Mouse (Mus musculus) lung, postnatal 25 days (tissue): ENCODE measurements around the gene Cbx5.
A peak's percentile ranks its signal among the peaks of the same experiment; 100 is the strongest.

ENCODE experiments used
- DNase-seq: peaks from one replicate; pipeline ENCODE4 v3.0.0; 2022; ENCODE audit warnings: low spot score

Gene Cbx5

DNA sequence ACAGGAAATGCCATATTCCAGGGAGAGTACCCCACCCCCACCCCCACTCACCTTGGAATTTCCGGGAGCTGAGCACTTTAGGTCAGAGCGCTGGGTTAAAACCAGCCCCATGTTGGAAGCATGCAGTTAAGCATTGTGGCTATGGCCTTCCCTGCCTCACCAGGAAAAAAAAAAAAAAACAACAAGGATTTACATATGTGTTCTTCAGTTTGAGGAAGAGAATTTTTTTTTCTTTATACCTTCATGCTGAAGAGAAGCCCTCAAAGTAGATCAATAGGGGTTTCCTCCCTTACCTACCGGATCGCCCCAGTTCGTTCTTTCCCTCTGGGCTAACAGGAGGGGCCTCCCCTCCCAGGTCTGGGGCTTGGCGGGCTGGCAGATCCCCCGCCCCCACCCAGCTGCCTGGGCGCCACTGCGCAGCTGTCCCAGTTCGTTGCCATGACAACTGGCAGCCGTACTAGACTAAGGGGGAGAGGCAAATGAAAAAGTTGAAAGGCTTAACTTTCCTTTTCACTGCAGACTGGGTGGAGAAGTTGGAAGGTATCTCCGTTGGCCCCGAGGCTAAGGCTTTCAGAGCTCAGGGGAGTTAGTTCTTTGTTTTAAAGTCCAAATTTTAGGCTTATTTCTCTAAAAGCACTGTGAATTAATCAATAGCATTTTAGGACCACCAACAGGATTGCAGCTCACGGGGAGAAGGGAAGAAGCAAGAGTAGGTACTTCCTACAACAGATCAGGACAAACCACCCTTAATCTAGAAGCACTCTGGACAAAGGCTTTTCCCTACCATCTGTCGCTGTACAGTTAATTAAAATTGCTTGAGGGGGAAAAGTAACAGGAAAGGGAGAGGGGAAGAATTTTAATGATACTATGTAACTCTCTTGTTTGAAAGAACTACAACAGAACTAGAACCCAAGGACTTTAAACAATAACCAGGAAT is 24.4 kb downstream of the Cbx5 start:
- DNase-seq: peak; percentile 86

DNA sequence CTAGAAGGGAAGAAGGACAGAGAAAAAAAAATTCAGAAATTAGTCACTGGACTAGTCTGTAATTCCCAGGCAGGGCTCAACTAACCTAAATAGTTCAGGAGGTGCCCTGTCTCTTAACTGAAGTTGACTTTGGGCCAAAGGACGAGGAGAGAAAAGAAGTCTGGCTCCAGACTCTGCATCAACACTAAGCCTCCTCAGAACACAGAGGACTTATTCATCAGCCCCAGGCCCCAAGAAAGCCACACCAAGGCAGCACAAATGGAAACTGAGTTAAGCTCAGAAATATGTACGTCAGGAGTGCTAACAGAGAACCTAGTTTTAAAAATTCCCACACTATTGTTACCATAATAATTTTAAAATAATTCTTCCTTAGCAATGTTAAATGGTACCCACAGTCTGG is 25.5 kb downstream of the Cbx5 start:
- no peak for DNase-seq

DNA sequence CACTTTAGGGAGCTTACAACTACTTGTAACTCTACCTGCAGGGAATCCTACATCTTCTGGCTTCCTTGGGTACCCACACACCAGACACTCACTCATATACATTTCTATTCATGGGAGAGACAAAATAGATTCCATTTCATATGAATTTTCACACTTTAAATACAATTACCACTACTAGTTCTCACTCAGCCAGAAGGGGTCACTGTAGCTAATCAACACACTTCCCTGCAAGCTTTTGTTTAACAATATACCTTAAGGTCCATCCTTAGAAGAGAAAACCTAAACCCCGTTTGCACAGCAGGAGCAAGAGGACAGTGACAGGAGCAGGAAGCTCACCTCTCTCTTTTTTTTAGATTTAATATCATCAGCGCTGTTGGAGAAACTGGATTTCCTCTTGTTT is 34.5 kb downstream of the Cbx5 start:
- no peak for DNase-seq

DNA sequence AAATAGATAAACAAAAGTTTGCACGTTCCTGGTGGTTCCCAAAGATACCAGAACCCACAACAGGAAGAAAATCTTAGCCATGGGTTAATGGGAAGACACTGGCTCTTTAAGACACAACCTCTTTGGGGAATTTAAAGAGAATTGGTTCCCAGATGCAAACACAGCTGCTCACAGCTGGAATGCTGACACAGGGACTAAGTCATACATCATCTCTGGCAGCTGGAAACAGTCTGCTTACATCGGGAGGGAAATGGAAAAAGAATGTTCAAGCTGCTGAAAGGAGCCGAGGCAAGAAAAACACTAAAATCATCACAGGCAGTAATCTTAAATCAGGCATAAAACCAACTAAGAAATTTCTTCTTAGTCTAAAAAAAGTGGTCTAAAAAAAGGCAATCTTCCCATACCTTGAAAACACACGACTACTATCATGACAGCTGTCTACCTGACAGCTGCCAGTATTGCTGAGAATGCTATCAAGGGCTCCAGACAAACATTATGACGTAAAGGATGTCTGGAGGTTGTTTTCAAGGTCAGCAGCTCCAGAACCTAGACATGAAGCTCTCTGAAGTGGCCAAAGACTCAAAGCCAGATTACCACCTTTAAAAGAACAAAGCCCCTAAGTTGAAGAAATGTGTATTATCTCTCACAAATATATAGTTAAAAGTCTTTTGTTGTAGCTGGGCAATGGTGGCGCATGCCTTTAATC is 37.4 kb downstream of the Cbx5 start:
- peak; percentile 66 for DNase-seq

DNA sequence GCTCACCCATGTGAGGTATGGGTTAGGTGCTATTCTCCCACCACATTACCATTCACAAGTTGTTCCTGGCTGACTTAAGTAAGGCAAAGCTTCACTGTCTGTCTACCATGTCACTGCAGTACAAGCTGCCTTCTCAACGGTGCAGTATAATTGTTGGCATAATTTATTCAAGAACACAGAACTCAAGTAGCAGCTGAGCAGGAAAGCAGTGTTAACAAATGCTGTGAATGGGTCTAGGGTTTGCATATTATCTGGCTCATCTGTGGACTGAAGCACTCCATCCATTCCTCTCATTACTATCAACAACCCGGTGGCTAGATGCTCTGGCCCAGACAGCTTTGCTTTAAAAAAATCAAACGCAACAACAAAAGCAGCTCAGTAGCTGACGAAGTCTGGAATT is 41.8 kb downstream of the Cbx5 start:
- no peak for DNase-seq

DNA sequence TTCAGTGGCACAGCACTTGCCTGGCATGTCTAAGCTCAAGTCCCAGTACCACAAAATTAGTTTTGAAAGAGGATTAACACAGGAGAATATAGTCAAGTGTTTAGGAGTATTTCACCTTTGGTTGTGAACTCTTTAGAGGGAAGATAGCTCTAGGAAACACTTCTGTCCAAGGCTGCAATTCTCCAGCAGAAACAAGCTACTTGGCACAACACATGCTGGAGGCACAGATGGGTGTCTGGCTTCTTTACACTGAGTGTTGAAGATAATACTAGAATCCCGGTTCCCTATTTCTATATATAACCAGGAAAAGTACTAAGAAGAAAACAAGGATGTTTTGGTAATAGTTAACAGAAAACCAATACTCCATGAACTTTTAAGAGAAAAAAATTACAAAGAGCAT is 42.8 kb downstream of the Cbx5 start:
- no peak for DNase-seq

DNA sequence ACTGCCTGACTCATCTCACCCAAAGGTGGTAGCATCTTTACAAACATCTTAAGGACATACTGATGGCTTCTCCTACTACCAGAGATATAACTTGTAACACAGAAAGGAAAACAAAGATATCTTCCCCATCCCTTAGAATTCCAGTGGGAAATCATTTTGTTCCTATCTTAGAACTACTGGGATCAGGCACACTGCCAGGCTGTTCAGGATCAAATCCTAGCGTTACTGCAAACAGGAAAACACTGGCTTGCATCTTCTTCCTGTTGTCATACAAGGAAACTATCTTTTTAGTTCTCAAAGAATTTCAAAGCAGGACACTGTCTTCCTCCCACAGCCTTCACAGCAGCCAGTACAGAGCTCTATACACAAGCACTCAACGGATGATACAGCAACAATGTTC is 46.0 kb downstream of the Cbx5 start:
- DNase-seq: peak; percentile 43

DNA sequence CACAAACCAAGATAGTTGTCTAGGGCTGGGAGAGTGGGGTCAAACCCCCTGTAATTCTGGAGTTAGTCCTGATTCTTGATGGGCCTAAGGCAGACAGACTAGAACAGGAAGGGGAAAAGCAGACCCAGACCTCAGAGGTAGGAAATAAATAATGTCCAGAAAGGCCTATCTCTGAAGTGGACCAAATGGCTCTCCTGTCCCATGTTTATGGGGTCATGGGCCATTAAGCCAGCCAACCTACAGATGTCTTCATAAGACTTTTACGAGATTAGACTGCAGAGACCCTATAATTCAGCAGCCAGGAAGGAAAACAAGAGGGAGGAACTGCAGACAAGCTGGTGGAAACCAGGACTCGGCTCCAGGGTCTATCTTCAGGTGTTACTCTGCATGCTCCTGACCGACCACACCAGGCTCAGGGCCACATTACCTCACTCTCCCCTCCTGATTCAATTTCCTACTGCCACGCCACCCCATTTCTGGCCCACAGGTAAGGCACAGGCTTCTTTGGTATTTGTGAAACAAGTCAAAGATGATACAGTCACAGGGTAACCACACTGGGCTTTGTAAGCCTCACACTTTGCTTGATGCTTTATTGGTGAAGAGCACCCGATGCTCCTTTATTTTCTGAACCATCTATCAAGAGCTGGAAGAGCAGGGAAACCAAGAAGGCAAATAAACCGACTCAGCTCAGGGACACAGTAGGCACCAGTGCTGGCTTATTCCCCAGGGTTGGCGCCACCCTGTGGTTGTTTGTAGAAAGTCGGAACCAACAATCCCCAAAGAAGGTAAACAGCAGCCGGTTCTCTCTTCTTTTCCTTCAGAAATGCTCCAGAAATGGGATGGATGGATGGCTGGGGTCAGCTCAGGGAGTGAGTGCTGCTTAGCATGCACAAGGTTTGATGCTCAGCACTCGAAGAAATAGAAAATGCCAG is 48.8 kb downstream of the Cbx5 start:
- DNase-seq: no peak

DNA sequence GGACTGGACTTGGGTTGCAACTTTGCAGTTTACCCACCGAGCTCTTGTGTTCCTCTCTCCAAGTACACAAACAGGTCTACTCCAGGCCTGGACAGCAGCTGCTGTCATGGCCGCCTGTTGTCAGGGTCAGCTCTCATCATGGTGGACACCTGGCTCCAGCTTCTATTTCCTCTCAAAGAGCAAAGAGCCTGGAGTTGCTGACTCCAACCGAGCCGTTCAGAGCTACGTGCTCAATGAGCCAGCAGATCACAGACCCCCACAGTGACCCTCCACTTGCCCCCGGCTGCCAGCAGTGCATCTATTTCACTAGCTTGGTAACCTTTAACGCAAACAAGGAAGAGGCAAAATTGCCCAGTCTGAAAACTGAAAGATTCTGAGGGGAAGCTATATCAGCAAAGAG is 49.5 kb downstream of the Cbx5 start:
- DNase-seq: no peak

DNA sequence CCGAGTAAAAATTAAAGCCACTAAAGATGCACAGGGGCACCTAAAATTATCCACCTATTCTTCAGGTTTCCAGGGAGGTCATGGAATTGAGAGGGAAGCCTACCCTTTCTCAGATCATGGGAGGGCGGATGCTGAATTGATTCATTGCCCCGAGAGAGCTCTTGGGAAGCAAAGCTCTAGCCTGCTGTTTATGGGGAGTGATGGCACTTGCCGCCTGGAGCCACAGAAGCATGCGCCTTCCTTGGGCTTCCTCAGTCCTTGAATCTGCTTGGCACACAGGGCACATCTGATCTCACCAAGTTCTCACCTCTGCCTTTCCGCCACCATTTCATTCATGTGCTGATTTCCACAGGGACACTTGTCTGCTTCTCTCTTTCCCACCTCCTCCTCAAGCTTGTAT is 51.8 kb downstream of the Cbx5 start:
- no peak for DNase-seq

DNA sequence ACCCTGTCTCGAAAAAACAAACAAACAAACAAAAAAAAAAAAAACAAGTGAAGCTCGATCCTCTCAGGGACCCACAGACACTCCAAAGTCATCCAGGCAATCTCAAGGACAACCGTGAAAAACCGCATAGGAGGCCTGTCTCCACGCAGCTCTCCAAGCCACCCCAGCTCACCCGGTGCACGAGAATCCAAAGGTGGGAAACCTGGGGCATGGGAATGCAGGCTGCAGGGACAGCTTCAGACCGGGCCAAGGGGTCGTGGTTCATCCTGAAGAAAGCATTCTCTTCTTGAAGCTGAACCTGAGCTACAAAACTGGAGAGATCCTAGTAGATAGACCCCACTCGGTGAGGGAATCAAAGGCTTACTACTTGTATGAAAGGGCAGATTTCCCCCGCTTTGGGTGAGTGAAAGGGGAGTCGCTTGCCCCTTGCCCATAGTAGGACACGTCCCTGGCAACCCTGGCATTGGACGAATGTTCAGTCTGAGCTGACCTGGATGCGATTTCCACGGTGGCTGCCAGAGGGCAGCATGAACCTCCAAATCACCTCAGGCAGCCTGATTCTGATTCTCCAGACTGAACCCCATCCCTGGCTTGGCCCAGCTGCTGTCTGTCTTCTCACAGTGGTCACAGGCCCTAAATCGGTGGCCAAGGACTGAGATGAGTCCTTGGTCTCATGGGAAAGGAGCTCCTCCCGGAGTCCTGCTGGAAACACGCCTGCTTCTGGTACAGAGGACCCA is 54.0 kb downstream of the Cbx5 start:
- DNase-seq: peak; percentile 47

DNA sequence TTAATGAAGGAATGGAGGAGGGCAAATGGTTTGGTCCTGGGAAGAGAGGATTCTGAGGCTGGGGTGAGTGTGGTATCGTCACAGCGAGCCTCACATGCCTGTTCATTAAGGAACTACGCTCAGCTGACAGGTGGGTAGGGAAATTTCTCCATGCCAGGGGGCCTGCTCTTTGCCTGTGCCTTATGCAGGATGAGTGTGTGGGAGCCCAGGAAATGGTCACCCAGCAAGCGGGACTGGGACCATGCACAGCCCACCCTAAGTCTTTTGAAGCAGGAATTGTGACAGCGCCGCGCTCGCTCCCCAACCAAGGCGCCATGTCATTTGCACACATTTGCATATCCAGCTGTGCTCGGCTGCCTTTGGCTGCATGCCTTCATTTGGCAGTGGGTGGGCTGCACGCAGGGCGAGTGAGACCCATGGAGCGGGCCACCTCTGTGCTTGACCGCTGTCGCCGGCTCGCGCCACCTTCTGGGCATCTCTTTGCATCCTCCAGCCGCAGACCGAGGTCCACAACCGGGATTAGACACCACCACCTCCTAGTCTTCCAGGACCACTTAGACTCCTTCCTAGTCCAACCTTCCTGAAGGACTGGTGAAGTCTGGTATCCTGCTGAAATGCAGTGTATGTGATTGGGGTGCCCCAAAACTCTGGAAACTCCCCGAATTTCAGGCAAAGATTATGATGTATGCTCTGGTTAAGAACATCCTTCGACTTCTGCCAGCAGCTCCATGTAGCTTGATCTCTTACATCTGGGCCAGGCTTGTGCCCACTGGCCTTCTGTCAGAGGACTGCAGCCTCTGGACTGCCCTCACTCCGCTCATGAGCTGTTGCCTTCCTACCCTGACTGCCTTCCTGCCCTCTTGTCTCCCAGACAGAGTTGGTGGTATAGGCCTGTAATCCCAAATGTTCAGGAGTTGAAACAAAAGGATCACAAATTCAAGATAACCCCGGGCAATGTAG is 55.7 kb downstream of the Cbx5 start:
- no peak for DNase-seq

DNA sequence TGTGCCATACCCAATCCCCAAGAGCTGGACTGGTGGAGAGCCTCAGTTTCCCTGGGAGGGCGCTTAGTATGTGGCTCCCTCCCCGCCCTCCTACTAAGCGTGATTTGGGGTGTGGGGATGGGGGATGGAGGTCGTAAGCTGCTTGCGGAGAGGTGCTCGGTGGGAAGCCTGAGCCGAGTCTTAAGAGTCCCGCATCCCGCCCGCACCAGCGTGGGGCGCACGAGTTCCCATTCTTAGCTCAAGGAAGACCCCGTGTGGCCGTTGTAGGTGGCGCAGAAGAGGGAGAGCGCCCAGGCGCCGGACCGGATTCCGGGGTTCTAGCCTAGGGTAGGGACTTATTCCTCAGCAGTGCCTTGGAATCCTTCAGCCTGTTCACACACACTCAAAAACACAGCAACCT is 56.5 kb downstream of the Cbx5 start:
- DNase-seq: peak; percentile 51

DNA sequence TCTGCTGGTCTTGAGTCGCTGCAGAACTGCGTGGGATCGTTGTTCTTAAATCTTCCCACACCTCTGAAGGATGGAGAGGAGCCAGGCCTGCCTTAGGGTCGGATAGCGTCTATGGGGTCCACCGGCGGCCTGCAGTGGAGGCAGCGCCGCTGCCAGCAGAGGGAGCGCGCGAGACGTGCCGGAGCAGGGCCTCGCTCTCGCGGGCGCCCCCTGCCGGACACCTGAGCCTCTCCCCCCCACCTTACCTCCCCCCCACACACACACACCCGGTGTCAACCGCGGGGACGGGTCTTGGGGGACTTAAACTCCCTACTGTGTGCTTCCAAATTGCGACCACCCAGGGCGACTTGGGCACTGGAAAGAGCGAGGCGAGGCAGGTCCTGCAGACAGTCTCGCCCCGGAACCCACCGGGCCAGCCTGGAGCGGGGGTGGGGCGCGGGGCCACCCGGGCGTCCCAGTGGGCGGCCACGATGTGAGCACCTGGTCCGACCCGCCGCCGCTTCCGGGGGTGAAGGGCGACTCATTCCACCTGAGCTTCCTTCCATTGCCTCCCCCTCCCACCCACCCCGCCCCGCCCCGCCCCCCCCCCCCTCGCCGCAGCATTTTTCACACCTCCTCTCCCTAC is 57.3 kb downstream of the Cbx5 start:
- DNase-seq: peak; percentile 66

DNA sequence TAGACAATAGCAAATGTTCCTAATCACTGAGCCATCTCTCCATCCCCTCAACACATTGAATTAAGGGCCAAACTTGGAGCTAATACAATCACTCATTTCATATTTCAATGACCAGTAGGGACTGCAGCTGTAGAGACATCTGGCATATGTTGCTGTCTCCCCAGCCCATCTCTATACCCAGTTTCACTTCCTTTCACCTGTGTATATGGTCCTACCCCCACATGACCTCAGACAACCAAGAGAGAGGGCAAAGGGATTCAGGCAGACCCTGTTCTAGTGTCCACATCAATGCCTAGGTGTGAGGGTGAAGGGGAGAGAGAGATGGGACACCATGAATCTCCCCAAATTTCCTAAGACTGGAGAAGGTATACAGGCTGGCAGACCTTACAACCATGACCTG is 59.2 kb downstream of the Cbx5 start:
- DNase-seq: no peak

DNA sequence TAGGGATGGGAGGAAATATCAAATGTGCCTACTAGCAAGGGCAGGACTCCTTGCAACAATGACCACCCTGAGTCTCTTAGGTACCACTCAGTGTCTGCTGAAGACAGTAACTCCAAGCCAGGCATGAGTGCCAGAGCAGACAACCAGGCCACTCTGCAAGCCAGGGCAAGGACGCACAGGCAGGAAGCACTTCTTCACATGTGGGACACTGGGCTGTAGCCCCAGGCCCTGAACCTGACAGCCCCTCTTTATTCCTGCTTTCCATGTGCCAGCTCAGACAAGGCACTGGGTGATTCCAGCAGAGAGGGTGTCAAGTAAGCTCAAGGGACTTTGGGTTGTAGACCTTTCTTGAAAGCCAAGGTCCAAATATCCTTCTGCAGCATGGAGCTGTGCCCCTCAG is 60.8 kb downstream of the Cbx5 start:
- no peak for DNase-seq

DNA sequence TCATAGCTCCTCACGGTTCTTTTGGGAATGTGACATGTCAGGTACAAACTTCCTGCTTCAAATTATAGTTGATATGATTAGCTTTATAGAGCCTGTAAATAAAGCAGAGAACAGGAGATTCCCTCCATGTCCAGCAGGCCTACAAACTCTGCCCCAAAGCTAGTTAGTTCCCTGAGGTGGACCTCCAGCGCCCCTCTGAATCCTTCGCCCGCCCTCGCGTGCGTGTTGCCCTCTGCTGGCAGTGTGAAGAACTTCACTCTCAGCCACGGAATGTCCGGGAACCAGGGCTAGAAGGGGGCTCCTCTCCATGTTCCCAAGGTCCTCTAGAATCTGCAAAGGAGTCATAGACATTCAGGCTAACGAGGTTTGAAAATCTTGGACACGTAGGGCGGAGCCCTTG is 61.5 kb downstream of the Cbx5 start:
- no peak for DNase-seq

DNA sequence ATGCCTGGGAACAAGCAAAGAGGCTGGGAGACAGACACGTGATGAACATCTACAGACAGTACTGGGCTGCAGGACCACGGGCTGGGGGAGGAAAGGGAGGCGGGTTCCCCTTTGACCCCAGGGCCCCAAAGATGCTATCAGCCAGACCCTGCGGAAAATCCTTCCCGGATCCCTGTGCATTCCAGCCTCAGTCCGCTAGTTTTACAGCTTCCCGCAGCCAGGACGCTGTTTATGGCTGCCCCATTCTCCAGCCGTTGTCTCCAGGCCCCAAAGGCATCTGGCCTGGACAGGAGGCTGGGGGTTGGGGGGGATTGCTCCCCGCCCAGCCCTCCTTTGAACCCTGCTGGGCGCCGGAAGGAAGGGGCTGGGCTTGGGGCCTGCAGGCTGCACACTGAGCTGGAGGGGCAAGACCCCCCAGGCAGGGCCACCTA is 62.0 kb downstream of the Cbx5 start:
- no peak for DNase-seq

DNA sequence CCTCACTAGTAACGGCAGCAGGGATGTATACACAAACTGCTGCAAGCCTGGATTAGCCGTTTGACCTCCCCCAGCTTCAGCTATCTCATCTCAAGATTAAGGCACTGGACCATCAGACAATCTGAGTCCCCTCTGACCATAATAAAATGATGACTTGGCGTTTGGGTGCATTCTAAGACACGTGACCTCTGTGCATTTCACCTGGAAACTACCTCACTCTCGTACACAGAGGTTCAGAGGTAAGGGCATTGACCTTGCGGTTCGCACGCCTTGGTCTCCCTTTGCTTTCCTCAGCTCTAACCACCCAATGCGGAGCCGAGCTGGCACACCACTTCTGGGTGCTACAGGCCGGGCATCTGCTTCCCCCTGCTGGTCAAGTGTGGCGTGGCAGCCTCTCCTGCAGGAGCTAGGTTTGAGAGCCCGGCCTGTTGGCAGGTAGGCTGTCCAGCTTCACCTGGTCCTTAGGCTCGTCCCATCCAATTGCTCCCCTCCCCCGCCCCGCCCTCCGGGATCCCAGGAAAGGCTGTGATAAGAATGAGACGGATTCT is 62.7 kb downstream of the Cbx5 start:
- DNase-seq: peak; percentile 92

DNA sequence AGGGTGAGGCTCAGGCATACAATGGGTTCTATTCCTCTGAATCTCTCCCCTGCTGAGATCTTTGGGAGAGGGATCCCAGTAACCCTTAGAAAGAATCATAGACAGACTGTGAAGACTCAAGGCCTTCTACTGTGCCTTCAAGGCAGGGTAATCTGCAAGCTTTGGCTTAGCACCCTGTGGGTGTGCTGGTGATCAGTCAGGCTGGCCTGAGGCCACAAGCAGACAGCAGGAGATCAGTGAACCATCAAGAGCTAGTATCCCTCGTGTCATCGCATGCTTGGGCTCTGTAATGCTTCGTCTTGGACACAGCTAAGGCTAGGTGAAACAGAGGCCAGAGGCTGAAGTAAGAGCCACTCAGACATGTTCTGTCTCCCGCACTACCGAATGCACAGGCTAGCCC is 66.4 kb downstream of the Cbx5 start:
- DNase-seq: no peak
